Mouse (Mus musculus) cerebellum, adult 2 months (tissue): ENCODE results near the gene Myo1e.

Experiments used
- CTCF ChIP-seq: fragments of 200-500 bp; IDR thresholded peaks from 2 replicates; pipeline ENCODE4 v1.5.1; 2011; ENCODE audit warnings: low read depth, mild to moderate bottlenecking, control low read depth, low read length, moderate library complexity, borderline replicate concordance; ENCODE audit not compliant: insufficient read depth
- POLR2A ChIP-seq: fragments of 200-500 bp; IDR thresholded peaks from 2 replicates; pipeline ENCODE4 v1.6.1; 2011; ENCODE audit warnings: low read length, control low read depth, borderline replicate concordance; ENCODE audit not compliant: insufficient read depth

DNA sequence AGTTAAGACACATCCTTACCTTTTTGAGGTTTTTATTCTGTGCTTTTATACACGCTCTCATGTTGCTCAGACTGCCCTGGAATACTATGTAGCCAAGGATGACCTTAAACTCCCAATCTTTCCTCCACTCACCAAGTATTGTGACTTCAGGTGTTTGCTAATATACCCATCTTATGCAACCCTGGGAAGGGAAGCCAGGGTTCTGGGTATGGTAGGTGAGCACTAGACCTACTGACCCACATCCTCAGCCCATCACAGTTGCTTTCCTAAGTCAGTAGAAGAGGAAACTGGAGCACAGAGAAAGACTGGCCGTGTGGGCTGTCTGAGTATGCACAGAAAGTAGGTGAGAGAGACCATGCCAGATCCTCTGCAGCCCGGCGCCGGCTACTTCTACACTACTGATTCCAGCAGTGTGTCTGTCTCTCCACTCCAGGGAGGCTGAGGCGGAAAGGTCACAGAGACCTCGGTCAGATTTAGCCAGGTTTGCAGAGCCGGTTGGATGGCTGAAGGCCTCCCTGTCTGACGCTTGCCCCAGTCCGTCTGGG is 44.4 kb downstream of the Myo1e start:
- no peak for TF ChIP-seq POLR2A
- TF ChIP-seq CTCF = no peak
